Mouse (Mus musculus) retina, postnatal 1 day (tissue): ENCODE measurements around the gene Dcdc2b.

ENCODE experiments used
- DNase-seq: peaks from one replicate; pipeline ENCODE4 v3.0.0-alpha.2; 2012

Gene Dcdc2b

DNA sequence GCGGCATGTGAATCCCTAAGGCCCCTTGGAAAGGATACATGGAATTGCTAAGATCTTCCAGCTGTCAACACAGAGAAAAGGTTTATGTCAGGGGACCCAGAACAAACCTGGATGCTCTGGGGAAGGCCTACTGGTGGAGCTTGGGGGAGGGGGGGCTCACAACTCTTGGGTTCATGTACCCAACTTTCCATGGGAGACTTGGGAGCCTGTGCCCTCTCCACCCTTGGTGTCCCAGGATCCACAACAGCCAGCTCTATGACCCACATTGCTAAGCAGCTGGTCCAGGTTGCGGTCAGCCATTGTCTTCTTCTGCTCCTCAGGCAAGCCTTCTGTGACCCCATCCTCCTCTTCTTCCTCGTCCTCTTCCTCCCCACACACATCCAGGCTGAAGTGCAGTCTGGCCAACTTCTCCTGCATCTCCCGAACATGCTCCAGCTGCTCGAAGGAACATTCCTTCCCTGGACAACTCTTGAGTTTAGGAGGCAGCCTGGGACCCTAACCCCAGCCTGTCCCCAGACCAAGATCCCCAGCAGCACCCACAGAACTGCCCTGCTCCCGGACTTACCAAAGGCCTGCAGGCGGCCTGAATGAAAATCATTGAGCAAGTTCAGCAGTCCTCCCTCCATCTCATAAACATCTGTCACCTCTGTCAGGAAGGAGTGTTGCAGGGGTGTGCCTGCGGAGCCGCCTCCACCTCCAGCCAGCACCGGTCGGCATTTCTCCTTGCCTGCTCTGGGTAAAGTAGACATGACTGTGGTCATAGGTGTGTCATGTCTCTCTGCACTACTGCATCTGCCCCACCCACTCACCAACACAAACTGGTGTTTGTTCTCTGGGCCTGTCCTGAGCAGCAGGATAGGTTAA, 6.6 kb upstream of the Dcdc2b start:
- DNase-seq, result no peak

DNA sequence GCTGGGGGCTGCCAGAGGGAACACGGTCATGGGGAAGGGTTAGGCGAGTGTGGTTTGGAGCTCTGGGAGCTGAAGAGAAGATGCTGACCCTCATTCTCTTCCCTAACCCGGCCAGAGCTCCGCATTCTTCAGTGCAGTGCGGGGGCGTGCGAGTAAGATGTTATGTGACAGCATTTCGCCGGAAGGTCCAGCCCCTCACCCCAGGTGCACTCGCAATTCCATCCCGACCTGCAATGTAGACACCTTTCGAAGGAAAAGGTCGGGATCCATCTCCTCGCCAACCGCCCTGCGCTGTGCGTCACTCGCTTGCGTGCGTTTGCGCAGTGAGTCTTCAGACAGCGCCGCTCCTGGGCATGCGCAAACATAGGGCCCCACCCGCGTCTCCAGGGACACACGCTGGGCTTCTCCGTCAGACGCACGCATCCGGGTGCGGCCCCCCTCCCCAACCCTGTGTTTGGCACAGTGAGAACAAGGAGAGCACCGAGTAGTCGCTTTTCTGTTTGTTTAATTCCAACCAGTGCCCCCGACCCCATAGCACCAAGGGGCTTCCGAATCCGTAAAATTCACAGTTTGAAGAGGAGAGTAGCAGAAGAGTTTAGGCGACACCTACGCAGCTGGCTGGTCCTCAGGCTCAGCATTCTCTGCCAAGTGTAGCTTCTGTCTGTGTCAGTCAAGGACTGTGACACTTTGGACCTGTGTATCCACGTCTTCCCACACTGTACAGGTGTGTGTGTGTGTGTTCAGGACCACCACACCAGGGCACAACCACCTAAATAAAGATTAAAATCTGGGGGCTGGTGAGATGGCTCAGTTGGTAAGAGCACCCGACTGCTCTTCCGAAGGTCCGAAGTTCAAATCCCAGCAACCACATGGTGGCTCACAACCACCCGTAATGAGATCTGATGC, 5.0 kb upstream of the Dcdc2b start, which contains the start of gene Iqcc:
Iqcc (minus strand) TSS at position 314 of the 906 bp plus-strand sequence.
- DNase-seq, result peak; percentile 95

DNA sequence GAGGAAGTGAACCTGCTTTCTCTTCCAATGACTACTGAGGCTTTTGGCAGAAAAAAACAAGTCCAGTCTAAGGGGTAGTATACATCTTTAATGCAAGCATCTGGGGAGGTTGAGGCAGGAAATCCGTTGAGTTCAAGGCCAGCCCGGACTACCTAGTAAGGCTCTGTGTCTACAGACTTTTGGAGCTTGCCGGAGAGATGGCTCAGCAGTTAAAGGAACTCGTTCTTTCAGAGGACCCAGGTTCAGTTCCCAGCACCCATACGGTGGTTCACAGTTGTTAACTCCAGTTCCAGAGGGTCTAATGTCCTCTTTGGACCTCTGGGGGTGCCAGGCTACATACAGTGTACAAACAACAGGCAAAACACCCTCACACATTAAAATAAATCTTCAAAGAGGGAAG, 4.0 kb upstream of the Dcdc2b start:
- DNase-seq, result no peak

DNA sequence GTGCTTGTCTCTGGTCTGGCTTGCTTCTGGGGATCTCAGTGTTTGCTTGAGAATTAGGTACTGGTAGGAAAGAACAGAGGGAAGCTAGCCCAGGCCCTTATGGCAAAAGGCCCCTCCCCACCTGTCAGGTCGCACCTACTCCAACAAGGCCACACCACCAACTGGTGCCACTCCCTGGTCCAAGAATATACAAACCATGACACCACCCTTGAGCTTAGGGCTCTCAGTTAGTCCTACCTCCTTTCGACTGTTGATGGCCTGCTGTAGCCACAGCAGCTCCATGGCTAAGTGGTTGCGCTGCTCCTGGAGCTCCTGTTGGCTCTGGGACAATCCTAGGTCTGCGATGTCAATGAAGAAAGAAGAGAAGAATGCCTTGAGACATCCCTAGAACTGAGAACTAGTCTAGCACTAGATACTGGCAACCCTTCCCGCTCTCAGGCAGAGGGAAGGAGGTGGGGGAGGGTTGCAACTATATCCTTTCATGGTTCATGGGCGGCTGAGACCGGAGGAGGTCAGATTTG, 3.1 kb upstream of the Dcdc2b start:
- no peak for DNase-seq

DNA sequence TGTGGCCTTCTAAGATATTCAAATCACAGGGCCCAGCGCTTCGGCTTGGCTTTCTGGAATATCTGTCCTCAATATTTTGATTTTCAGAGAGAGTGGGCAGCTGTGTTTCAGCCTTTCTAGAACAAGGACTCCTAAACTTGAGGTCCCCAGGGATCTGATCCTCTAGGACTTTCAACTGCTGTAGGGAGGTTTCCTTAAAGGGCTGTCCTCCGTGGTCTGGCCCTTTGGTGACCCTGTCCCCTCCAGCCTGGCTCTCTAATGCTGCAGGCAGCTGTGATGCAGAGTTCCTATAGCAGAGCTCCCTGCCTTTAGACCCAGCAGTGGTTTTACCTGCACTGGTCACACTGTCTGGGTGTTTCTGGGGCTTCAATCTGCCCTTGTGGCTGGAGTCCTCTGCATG, 2.6 kb upstream of the Dcdc2b start:
- DNase-seq, result no peak

DNA sequence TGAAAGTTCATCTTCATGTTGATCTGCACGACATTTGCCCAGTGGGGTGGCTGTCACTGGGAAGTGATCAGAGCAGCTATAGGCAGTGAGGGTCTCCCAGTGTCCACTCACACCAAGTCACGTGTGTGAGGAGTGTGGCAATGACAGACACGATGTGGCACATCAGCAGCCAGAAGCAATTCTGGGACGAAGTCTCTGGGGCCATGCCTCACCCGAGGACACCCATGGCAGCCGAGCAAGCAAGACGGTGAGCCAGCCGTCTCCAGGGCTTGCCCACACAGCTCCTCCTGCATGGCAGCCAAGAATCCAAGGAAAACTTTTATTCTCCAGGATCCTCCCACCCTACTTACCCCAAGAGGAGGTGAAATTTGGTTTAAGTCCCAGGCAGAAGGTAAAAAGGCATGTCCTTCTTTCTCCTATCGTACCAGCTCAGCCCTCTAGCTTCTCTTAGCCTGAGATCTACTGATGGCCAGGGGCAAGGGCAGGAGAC, 1.8 kb upstream of the Dcdc2b start:
- no peak for DNase-seq

DNA sequence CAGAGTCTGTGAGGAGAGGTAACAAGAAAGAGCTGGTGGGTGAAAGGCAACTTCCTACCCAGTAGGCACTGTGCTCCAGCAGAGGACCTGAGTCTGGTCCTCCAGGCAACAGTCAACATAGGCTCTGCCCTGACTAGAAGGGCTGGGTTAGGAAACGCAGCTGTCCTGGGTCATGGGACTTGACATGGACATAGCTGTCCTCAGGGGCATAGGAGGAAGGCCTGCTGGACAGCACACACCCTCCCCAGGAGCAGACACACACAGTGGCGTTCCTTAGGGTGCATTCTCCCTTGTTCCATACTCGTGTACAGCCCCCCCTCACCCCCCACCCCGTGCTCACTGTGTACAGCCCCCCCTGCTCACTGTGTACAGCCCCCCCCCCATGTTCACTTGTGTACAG, 3.6 kb downstream of the Dcdc2b start:
- DNase-seq, result no peak

DNA sequence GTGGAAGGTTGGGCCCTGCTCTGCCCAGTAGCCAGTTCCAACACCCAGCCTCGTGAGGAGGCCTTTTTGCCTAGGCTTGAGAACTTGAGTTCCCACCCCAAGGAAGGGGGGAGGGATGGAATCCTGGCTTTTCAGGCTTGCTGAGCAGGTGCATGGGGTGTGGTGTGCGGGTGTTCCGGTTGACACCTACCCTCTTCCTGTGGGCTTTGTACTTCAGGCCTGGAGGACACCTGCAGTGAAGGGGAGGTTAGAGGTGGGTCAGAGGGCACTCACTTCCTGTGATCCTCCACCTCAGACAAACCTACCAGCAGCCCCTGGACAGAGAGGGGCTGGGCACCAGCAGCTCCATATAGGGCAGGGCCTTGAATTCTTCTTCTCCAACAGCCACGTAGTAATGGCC, 4.0 kb downstream of the Dcdc2b start:
- no peak for DNase-seq

DNA sequence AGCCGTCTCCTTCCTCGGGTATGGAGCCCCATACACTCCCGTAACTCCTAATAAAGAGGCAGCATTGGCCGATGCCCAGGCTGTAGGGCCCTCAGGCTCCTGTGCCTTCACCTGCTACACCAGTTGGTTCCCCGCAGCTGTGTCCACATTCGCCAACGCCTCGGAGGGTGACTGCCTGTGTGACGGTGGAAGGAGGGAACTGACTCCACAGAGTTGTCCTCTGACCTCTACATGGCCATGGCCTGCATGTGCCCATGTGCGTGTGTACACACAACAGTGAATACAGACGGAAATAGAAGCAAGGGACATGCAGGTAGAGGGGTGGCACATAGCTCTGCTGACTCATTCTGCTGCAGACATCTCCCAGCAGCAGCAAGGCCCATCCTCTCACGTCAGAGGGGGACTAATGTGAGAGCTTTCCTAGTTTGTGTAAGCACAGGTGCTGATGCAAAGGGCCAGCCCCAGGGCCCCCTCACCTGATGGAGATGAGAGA, 4.9 kb downstream of the Dcdc2b start:
- DNase-seq, result no peak

DNA sequence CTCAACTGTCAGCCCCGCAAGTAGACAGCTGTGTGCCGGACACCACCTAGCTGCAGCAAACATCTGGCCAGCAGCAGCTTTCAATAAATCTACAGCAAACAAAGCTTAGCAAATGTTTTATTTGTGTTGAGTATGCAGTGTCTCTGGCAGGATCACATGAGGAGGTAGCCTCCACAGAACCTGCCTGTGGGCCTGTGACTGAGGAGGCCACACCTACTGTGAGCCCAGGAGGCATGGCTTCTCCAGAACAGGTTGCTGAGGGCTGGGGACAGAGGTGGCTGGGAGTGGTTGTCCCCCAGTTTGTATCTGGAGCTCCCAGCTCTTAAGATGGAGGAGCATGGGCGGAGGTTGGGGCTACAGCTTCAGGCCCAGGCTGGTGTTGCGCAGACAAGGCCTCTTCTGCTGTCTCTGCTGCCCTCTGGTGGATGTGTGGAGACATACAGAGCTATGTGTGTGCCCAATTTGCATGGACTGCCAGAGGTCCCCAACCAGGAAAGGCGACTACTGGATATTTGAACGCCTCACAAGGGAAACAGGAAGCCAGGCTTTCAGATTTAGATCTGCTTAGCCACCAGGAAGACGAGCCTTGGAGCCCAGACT, 5.5 kb downstream of the Dcdc2b start:
- DNase-seq, result peak; percentile 90

DNA sequence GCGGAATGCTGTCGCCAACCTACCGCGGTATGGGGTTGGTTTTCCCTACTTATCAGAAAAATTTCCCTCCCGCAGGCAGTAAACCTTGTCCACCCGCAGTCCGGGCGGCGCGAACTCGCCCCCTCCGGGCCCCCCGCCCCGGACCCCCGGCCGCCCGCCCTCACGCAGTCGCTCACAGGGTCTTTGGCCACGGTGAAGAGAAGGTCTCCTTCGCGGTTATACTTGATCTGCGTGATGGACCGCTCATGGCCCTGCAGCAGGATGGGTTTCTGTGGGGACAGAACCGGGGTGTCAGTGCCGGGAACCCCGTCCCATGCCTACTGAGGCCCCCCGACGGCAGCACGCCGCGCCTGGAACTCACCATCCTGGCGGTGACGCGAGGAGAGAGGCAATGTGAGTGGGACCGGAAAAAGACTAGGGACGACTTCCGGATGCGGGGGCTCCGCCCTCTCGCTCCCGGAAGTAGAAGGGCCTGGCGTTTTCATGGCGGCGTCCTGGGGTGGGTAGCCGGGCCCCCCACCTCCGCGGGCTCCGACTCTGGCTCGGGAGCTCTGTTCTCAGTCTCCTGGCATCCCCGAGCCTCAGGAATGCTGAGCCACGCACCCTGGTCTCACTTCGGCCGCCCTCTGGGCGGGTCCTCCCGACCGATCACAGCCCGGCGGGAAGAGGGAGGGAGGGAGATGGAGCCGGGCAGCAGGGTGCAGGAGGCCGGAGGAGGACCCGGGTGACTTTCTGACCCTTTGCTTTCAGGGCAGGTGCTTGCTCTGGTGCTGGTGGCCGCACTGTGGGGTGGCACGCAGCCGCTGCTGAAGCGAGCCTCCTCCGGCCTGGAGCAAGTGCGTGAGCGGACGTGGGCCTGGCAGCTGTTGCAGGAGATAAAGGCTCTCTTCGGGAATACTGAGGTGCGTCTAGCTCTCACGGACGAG, 13.6 kb downstream of the Dcdc2b start, which contains the start of the genes Eif3i and Tmem234:
Eif3i (minus strand) TSS at position 416 of the 926 bp plus-strand sequence.
Tmem234 (plus strand) TSS at position 436 of the 926 bp plus-strand sequence.
- peak; percentile 92 for DNase-seq

DNA sequence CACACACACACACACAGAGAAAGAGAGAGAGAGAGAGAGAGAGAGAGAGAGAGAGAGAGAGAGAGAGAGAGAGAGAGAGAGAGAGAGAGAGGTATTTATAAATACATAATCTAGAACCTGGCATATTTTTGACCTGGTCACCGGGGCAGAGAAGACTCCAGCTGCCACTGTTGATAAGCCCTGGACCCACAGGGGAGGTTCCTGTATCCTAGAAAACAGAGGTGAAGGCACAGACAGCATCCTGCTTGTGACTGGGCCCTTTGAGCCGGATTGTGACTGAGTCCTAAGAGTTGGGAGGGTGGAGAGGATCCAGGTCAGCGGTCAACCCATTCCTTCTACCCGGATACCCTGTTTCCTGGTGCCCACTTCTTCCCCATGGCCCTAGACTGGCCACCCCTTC, 25.2 kb downstream of the Dcdc2b start:
- no peak for DNase-seq

DNA sequence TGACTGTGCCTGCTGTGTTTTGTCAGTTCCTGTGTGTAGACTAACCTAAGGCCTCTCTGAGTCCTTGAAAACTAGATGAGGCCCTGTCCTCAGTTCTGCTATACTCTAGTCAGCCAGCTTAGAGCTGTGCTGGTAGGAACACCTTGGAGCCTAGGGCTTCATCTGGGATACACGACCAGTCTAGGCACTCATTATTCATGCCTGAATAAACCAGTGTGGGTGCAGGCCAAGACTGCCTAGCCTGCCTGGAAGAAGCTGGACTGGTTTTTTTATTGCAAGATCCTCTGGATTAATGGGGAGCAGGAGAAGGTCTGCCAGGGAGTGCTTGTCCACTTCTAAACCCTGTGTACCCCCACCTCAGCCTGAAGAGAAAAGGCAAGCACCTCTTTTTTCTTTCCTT, 27.1 kb downstream of the Dcdc2b start:
- no peak for DNase-seq

DNA sequence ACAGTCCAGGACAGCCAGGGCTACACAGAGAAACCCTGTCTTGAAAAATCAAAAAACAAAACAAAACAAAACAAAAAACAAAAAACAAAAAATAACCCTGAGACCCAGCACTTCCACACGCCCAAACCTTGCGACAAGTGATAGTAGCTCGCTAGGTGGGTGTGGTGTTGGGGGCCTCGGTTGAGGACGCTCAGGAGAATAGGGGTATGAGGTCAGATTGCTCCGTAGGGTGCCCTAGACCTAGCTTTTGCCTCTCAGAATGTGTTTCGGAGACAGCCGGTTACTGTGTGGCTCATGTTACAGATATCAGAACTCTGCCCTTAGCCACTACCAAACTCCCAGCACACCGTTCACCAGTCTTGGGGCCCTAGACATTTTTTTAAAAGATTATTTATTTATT, 28.3 kb downstream of the Dcdc2b start:
- no peak for DNase-seq

DNA sequence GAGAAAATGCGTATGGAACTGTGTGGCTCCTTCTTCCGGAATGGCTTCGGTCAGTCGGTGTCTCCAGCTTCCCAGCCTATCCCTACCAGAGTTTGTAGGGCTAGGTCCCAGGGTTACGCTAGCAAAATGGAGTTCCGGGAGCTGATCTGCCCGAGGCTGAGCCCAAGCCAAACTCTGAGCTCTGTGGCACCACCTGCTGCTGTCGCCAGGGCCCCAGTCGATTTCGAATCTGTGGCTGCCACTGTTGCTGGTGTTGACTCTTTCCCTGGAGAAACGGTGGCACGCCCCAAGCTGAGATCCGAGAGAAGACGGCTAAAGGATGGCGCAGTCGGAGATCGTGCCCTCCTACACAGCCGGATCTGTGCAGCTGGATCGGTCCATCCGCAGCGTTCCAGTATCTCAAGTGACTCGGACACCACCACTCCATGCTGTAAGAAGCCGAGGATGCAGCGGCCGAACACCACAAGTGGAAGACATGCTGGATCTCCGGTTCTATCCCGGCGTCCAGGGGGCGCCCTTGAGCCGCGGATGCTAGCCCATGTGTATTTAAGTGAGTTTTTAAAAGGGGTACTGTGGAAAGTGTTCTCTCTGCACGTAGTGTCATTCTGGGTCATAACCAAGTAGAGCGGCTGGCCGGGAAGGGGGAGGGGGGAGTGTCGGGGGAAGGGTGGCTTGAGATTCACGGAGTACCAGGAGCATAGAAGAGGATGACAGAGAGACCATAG, 29.0 kb downstream of the Dcdc2b start:
- peak; percentile 88 for DNase-seq

DNA sequence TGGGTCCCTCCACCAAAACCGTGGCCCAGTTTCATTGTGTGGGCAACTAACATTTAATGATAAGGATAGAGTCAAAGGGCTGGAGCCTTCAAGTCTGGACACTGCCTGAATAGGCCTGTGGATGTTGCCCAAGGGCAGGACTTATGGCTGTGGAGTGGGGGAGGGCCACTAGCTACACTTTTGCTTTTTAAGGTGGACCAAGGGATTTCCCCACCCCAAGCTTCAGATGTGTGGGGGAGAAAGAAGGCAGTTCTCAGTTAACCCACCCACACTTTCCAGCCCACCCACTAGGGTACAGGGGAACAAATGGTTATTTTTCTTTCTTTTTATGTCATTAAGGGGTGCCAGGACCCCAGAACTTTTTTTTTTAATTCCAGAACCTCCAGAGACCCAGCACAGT, 29.7 kb downstream of the Dcdc2b start:
- DNase-seq, result no peak

DNA sequence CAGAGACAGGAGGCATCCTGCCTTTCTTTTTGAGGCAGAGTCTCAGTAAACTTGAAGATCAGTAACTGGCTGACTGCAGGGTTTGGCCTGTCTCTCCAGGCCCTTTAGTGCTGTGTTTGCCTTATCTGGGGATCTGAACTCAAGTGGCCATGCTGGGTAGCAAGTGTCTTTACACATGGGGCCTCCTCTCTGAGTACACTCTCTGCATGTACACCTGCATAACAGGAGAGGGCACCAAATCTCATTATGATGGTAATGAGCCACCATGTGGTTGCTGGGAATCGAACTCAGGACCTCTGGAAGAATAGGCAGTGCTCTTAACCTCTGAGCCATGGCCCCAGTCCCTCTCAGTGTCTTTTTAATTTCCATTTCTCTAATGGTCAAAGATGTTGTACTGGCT, 31.8 kb downstream of the Dcdc2b start:
- no peak for DNase-seq

DNA sequence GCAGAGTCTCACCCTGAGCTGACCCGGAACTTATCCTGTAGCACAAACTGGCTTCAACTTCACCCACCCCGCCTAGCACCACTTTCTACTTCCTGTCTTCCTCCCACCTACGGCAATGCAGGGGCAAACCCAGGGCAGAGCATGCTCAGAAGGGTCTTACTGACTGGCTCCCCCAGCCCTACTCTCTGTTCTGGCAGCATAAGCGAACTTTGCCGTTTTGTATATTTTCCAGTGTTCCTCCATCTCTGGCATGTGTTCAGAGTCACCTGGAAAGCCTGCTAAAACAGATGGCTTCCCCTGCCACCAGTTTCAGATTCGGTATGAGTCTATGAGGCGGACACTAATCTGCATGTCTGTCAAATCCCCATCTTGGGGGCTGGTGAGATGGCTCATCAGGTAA, 33.7 kb downstream of the Dcdc2b start:
- DNase-seq, result no peak

DNA sequence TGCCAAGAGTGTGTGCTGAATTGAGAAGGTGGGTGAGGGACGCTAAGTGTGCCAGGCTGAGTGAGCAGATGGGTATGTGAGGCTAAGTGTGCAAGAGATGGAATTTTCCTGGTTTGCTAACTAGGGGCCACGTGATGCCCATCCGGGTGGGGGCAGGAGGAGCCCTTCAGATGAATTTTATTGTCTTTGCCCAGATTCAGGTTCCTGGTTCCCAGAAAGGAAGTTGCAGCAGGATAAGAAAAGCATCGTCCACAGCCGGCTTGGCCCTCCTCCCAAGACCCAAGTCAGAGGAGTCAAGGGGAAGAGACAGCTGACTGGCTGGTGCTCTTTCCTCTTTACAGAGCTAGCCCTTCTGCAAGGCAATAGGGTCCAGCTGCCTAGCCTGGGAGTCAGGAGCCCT, 35.6 kb downstream of the Dcdc2b start, which contains the start of gene Fam167b:
Fam167b (minus strand) TSS at position 84 of the 400 bp plus-strand sequence.
- no peak for DNase-seq

DNA sequence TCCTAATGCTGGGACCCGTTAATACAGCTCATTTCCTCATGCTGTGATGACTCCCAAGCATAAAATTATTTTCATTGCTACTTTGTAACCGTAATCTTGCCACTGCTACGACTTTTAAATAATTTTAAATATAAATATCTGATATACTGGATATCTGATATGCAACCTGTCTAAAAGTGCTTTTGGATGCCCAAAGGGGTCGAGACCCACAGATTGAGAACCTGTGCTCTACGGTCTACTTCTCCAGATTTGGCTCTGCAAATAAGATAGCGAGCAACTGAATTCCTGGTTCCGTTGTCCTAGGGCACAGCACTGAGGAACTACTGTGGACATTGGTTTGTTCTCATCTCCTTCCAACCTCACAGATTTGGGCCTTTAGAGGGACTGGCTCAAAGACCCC, 36.4 kb downstream of the Dcdc2b start:
- no peak for DNase-seq
